Mouse (Mus musculus) adrenal gland, adult 8-10 months (tissue): ENCODE measurements around the gene Map3k10. TPM values are rescaled to one million over a fixed set of nuclear protein-coding genes. Genes with fewer than 3 reads are reported as not detected.
"Not testable (repeated sequence)": the region's sequence is repeated elsewhere in the genome, so short reads cannot be mapped to it uniquely, and the experiment has no call there.

Experiments used
- DNase-seq: peaks from one replicate; pipeline ENCODE4 v3.0.0; 2022
- total RNA-seq, 4 experiments: library from RNA; stranded (reverse); gene quantifications; 2 replicates each; pipeline ENCODE4 v1.2.4; 2022

Map3k10 gene
- total RNA-seq, 4 experiments from 2014 or later, result 28.7 to 36.3 (median 34.4) TPM

- no peak for DNase-seq
Observed at GRCm38 (mm10) chr7:27654607-27655276, 19.7 kb downstream of the Map3k10 start.

GRCm38 (mm10) chr7:27653681-27654437 lies 20.5 kb downstream of the Map3k10 start, which contains the start of gene Ttc9b:
TSS of gene Ttc9b (plus strand) at chr7:27653915.
- DNase-seq, result no peak

GRCm38 (mm10) chr7:27650949-27651348 lies 23.4 kb downstream of the Map3k10 start:
- peak; percentile 52 for DNase-seq

GRCm38 (mm10) chr7:27649723-27650122 lies 24.7 kb downstream of the Map3k10 start:
- DNase-seq, result no peak

GRCm38 (mm10) chr7:27647281-27648002 lies 27.0 kb downstream of the Map3k10 start:
- DNase-seq, result no peak

GRCm38 (mm10) chr7:27646516-27646915 lies 27.9 kb downstream of the Map3k10 start:
- no peak for DNase-seq

- DNase-seq, result no peak
Observed at GRCm38 (mm10) chr7:27644471-27644870, 29.9 kb downstream of the Map3k10 start.

- not testable (repeated sequence) for DNase-seq
Observed at GRCm38 (mm10) chr7:27635094-27635493, 39.3 kb downstream of the Map3k10 start.

GRCm38 (mm10) chr7:27634691-27635090 lies 39.7 kb downstream of the Map3k10 start:
- no peak for DNase-seq

- DNase-seq, result no peak
Observed at GRCm38 (mm10) chr7:27633166-27633565, 41.2 kb downstream of the Map3k10 start.

- DNase-seq, result no peak
Observed at GRCm38 (mm10) chr7:27631439-27631838, 43.0 kb downstream of the Map3k10 start.

GRCm38 (mm10) chr7:27628816-27629215 lies 45.6 kb downstream of the Map3k10 start:
- DNase-seq, result not testable (repeated sequence)

- DNase-seq, result no peak
Observed at GRCm38 (mm10) chr7:27628190-27628589, 46.2 kb downstream of the Map3k10 start.

- DNase-seq, result no peak
Observed at GRCm38 (mm10) chr7:27627707-27628106, 46.7 kb downstream of the Map3k10 start.

- no peak for DNase-seq
Observed at GRCm38 (mm10) chr7:27624967-27625366, 49.4 kb downstream of the Map3k10 start.

- no peak for DNase-seq
Observed at GRCm38 (mm10) chr7:27622234-27622633, 52.2 kb downstream of the Map3k10 start.

GRCm38 (mm10) chr7:27621028-27621427 lies 53.4 kb downstream of the Map3k10 start:
- no peak for DNase-seq

GRCm38 (mm10) chr7:27613751-27614499 lies 60.5 kb downstream of the Map3k10 start:
- no peak for DNase-seq

GRCm38 (mm10) chr7:27612940-27613339 lies 61.5 kb downstream of the Map3k10 start:
- DNase-seq, result no peak

- no peak for DNase-seq
Observed at GRCm38 (mm10) chr7:27610871-27611270, 63.5 kb downstream of the Map3k10 start.

GRCm38 (mm10) chr7:27610370-27610769 lies 64.0 kb downstream of the Map3k10 start:
- DNase-seq, result no peak

GRCm38 (mm10) chr7:27609688-27610087 lies 64.7 kb downstream of the Map3k10 start:
- no peak for DNase-seq
